Comparison of ENCODE assay signal across 8 mouse cellular contexts in the genomic region with DNA sequence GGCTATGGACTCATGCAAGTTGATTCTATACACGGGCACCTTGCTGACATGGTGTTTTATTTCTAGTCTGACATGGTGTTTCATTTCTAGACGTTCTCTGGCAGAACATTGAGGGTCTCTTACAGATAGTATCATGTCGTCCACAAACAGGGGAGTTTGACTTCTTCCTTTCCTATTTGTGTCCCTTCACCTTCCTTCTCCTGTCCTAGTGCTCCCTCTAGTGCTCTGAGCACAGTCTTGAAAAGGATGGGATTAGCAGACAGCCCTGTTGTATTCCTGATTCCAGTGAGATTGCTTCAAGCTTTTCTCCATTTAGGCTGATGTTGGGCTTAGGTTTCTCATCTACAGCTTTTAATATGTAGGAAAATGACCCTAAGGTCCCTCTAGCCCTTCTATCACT. TPM values are rescaled to one million over a fixed set of nuclear protein-coding genes. Genes with fewer than 3 reads are reported as not detected.
DNase-seq lines count a peak whose midpoint lies in the region; ATAC-seq and TF ChIP-seq lines count a peak whose summit lies in the region.
"Had no signal": no experiment of that assay in that cellular context is flagged by ENCODE, and none has a peak within 500 bp of the region (broad histone marks: within the 10 kb centered on the region; RNA-seq: fewer than 3 reads in every experiment).

No protein-coding gene starts in this region.

- no peak overlapping the region for H3K27ac ChIP-seq in ES-E14 (ENCODE audit: insufficient read depth, low read depth, low read length, poor library complexity, severe bottlenecking)

- no peaks in the 10 kb centered on the region for H3K36me3 ChIP-seq in ES-E14 (ENCODE audit: control insufficient read depth, insufficient read depth, low read length, poor library complexity, severe bottlenecking)

- no peak overlapping the region for H3K9ac ChIP-seq in ES-E14 (ENCODE audit: insufficient read depth, low read depth, low read length, poor library complexity, severe bottlenecking)

- peak; percentile 28 to 45 for DNase-seq in kidney, postnatal 36 days
- no peak for DNase-seq in kidney, adult 8-10 months
- DNase-seq in ES-E14 (ENCODE audit: low read depth, low spot score) (no peak), R1 (ENCODE audit: low read depth, low spot score) (peak; percentile 32)
- DNase-seq in layer of hippocampus, adult 9-11 months: peak; percentile 55
- DNase-seq in spleen, postnatal 36 days (ENCODE audit: low spot score in 2 of 2): no peak

- H3K4me1 ChIP-seq in ES-E14 (ENCODE audit: control insufficient read depth in 2 of 2, insufficient read depth in 2 of 2, low read length in 2 of 2, poor library complexity in 1 of 2): peaks cover 0 to 3% of the 10 kb centered on the region in 2 experiments; a peak in 2 of 4 replicates

- no peak overlapping the region for H3K4me3 ChIP-seq in ES-E14 (ENCODE audit: insufficient read depth in 1 of 2, low read depth in 1 of 2, low read length in 2 of 2, poor library complexity in 1 of 2, severe bottlenecking in 1 of 2)
- H3K4me3 ChIP-seq: myocyte had no signal

- no peak for ATAC-seq in granulocyte monocyte progenitor cell, adult 5-6 weeks (replicated peaks; ENCODE audit: poor library complexity, severe bottlenecking)

- no peaks in the 10 kb centered on the region for H3K9me3 ChIP-seq in ES-E14 (ENCODE audit: control insufficient read depth, insufficient read depth, low read depth, low read length)

- in situ Hi-C loops in ES-E14 (cut with MboI; ENCODE audit: low sequenced_read_pairs in 2 of 2, unreplicated experiment in 2 of 2): loop anchor here in 1 of 2 experiments (10.0 kb wide), 1 partner anchor 102 kb away; no protein-coding TSS in a partner anchor

TF ChIP-seq in ES-E14, 5 proteins besides CTCF, POLR2A, EP300 and RAD21:
- peak; percentile 20; the same call in 1 of the 2 replicates for TF ChIP-seq ZC3H11A (IDR thresholded peaks at IDR 0.05; ENCODE audit: borderline replicate concordance, low read depth, low read length)
- no peak for TF ChIP-seq HCFC1 (IDR thresholded peaks at IDR 0.05; ENCODE audit: borderline replicate concordance, insufficient read depth, low read length)

RNA-seq across cellular contexts. Expression of gene Elmod1, which starts 11.9 kb away (rescaled TPM):
- 0.27 TPM in 1 of 2 replicates, not detected in the other for total RNA-seq in ES-E14 (2012; rRNA removed)
- total RNA-seq in granulocyte monocyte progenitor cell, adult 5-6 weeks (2014; fragmentation: Nextera tagmentation): not detected in 2 replicates
- total RNA-seq in granulocyte monocyte progenitor cell, adult 5-6 weeks (2017): not detected in 2 replicates

Comparison
In these comparisons a context has a peak if more than half of its experiments do, and no peak if none do; other contexts are left out.
1. DNase-seq: peak in kidney, postnatal 36 days (2 of 2), R1 (single experiment) and layer of hippocampus, adult 9-11 months (single experiment); none in kidney, adult 8-10 months (0 of 2), ES-E14 (single experiment) and spleen, postnatal 36 days (0 of 2).